Mouse (Mus musculus): ENCODE data around the gene Dock6.

DNA sequence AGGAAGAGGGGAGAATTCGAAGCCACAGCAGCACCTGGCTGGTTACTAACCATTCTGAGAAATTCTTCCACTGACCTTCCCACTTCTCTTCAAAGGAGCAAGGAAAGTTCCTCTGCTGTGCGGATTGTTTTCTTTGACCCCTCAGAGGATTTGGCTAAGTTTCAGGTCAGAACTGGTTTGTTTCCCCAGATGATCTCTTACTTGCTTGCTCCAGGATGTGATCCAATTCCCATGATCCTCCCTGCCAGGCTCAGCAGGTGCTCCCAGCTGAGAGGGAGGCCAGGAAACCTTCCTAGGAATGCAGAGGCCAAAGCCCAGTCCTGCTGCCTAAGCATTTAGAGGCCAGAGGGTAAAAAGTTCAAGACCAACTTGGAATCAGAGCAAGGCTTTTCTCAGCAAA lies 14.2 kb upstream of the Dock6 start:
- TF ChIP-seq POLR2A (IDR thresholded peaks at IDR 0.05; ENCODE audit: low read depth, low read length) = no peak
- TF ChIP-seq CTCF (conservative IDR thresholded peaks at IDR 0.05 in 1 of 2, IDR thresholded peaks at IDR 0.05 in 1 of 2; ENCODE audit: low read depth in 2 of 2, low read length in 2 of 2) = no peak
- TF ChIP-seq EP300 (IDR thresholded peaks at IDR 0.05; ENCODE audit: low read length) = no peak
- no peak for TF ChIP-seq TBP (conservative IDR thresholded peaks at IDR 0.05; ENCODE audit: low read depth, low read length)
- no peak for TF ChIP-seq MAZ (IDR thresholded peaks at IDR 0.05; ENCODE audit: low read depth, low read length)
- TF ChIP-seq ZNF384 (IDR thresholded peaks at IDR 0.05; ENCODE audit: low read depth, low read length) = no peak
- TF ChIP-seq CHD2 (IDR thresholded peaks at IDR 0.05; ENCODE audit: low read length) = no peak
- TF ChIP-seq BHLHE40 (IDR thresholded peaks at IDR 0.05; ENCODE audit: low read depth, low read length) = no peak
- TF ChIP-seq MAFK (IDR thresholded peaks at IDR 0.05; ENCODE audit: insufficient replicate concordance, low read length) = no peak
- no peak for TF ChIP-seq MAX (IDR thresholded peaks at IDR 0.05; ENCODE audit: low read length)
- TF ChIP-seq TCF12 (IDR thresholded peaks at IDR 0.05; ENCODE audit: low read depth, low read length) = no peak
